ENCODE assay signal across 7 mouse cellular contexts in the genomic region with DNA sequence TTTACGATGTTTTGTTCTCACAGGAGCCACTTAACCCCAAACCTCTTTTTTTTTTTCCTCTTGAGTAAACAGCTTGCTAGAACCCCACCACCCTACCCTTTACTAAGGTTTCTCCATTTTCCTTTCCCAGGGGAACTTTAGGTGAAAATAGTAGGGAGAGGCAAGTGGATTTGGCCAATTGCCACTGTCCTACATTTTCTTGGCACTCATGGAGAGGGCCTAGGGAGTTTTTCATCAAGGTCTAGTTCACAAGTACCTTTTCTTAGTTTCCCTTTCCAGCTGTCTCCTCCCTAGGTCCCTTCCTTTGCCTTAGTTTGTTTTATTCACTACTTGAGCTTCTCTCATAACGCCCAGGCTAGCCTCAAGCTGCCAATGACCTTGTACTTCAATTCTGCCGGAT. TPM values are rescaled to one million over a fixed set of nuclear protein-coding genes. Genes with fewer than 3 reads are reported as not detected.
DNase-seq lines count a peak whose midpoint lies in the region; ATAC-seq and TF ChIP-seq lines count a peak whose summit lies in the region.

No protein-coding gene starts in this region.

- H3K4me1 ChIP-seq in lung, embryonic 16.5 days (replicated peaks; ENCODE audit: control insufficient read depth, insufficient read depth, low read length), result peaks cover 24% of the 10 kb centered on the region
- peaks cover 34% of the 10 kb centered on the region for H3K4me1 ChIP-seq in forebrain, embryonic 12.5 days
- peaks cover 15% of the 10 kb centered on the region for H3K4me1 ChIP-seq in limb, embryonic 14.5 days (ENCODE audit: control insufficient read depth, insufficient read depth, low read length)
- H3K4me1 ChIP-seq in stomach, embryonic 14.5 days (ENCODE audit: control insufficient read depth, insufficient read depth, low read length), result peaks cover 14% of the 10 kb centered on the region

- H3K4me2 ChIP-seq in lung, embryonic 16.5 days (ENCODE audit: low read depth, low read length), result peak overlapping the region; percentile 73
- H3K4me2 ChIP-seq in forebrain, embryonic 12.5 days, result peak overlapping the region; percentile 87
- peak overlapping the region; percentile 75 for H3K4me2 ChIP-seq in limb, embryonic 14.5 days (replicated peaks; ENCODE audit: low read depth, low read length, severe bottlenecking)
- H3K4me2 ChIP-seq in stomach, embryonic 14.5 days (replicated peaks; ENCODE audit: low read depth, low read length), result peak overlapping the region; percentile 73

- H3K27me3 ChIP-seq in lung, embryonic 16.5 days (ENCODE audit: control insufficient read depth, insufficient read depth, low read depth, low read length), result no peaks in the 10 kb centered on the region
- no peaks in the 10 kb centered on the region for H3K27me3 ChIP-seq in forebrain, embryonic 12.5 days
- no peaks in the 10 kb centered on the region for H3K27me3 ChIP-seq in limb, embryonic 14.5 days (ENCODE audit: control insufficient read depth, insufficient read depth, low read length)
- no peaks in the 10 kb centered on the region for H3K27me3 ChIP-seq in stomach, embryonic 14.5 days (ENCODE audit: control insufficient read depth, insufficient read depth, low read length)

- no peak for TF ChIP-seq POLR2A in limb, embryonic 14.5 days (IDR thresholded peaks at IDR 0.05; ENCODE audit: borderline replicate concordance, extremely low read depth, insufficient read depth, insufficient read length)

- peak overlapping the region; percentile 77 for H3K4me3 ChIP-seq in lung, embryonic 16.5 days (ENCODE audit: low read length)
- H3K4me3 ChIP-seq in forebrain, embryonic 12.5 days (replicated peaks), result peak overlapping the region; percentile 97
- peak overlapping the region; percentile 86 for H3K4me3 ChIP-seq in limb, embryonic 14.5 days (replicated peaks; ENCODE audit: low read length)
- peak overlapping the region; percentile 86 for H3K4me3 ChIP-seq in stomach, embryonic 14.5 days (ENCODE audit: low read depth, low read length)

- no peak; the same call in 1 of the 2 replicates for ATAC-seq in lung, embryonic 16.5 days (ENCODE audit: low read depth)
- no peak for ATAC-seq in forebrain, embryonic 12.5 days (ENCODE audit: low FRiP score)
- no peak for ATAC-seq in limb, embryonic 14.5 days (ENCODE audit: low FRiP score, low read depth)
- no peak for ATAC-seq in stomach, embryonic 14.5 days (ENCODE audit: insufficient number of reproducible peaks, insufficient read depth, low FRiP score, low read depth)
- no peak for ATAC-seq in erythroid progenitor cell, adult 5-6 weeks (replicated peaks; ENCODE audit: low FRiP score, poor library complexity, severe bottlenecking)

- no peaks in the 10 kb centered on the region for H3K9me3 ChIP-seq in lung, embryonic 16.5 days (ENCODE audit: control insufficient read depth, low read length)
- H3K9me3 ChIP-seq in forebrain, embryonic 12.5 days, result peaks cover 11% of the 10 kb centered on the region; the same call in 1 of the 2 replicates
- H3K9me3 ChIP-seq in limb, embryonic 14.5 days (ENCODE audit: control insufficient read depth, low read length), result no peaks in the 10 kb centered on the region
- H3K9me3 ChIP-seq in stomach, embryonic 14.5 days (ENCODE audit: control insufficient read depth, low read depth, low read length), result no peaks in the 10 kb centered on the region

- H3K36me3 ChIP-seq in lung, embryonic 16.5 days (ENCODE audit: control insufficient read depth, insufficient read depth, low read length), result no peaks in the 10 kb centered on the region
- H3K36me3 ChIP-seq in forebrain, embryonic 12.5 days (replicated peaks), result no peaks in the 10 kb centered on the region
- no peaks in the 10 kb centered on the region for H3K36me3 ChIP-seq in limb, embryonic 14.5 days (ENCODE audit: control insufficient read depth, insufficient read depth, low read length)
- H3K36me3 ChIP-seq in stomach, embryonic 14.5 days (ENCODE audit: control insufficient read depth, insufficient read depth, low read length), result no peaks in the 10 kb centered on the region

- H3K9ac ChIP-seq in lung, embryonic 16.5 days (ENCODE audit: low read length), result peak overlapping the region; percentile 66
- H3K9ac ChIP-seq in forebrain, embryonic 12.5 days, result peak overlapping the region; percentile 93
- H3K9ac ChIP-seq in limb, embryonic 14.5 days (ENCODE audit: low read depth, low read length, severe bottlenecking), result peak overlapping the region; percentile 85; the same call in 1 of the 2 replicates
- H3K9ac ChIP-seq in stomach, embryonic 14.5 days (replicated peaks; ENCODE audit: low read depth, low read length), result no peak overlapping the region

- H3K27ac ChIP-seq in lung, embryonic 16.5 days (ENCODE audit: low read length), result peak overlapping the region; percentile 89
- peak overlapping the region; percentile 63 for H3K27ac ChIP-seq in forebrain, embryonic 12.5 days
- H3K27ac ChIP-seq in limb, embryonic 14.5 days (replicated peaks; ENCODE audit: low read depth, low read length), result no peak overlapping the region
- H3K27ac ChIP-seq in stomach, embryonic 14.5 days (ENCODE audit: low read length), result no peak overlapping the region

- WGBS in lung, embryonic 16.5 days, result 25% methylated on average over 3 of the region's 3 CpGs
- WGBS in forebrain, embryonic 12.5 days, result 35% methylated on average over 3 of the region's 3 CpGs
- 36% methylated on average over 3 of the region's 3 CpGs for WGBS in limb, embryonic 14.5 days
- WGBS in stomach, embryonic 14.5 days, result 37% methylated on average over 3 of the region's 3 CpGs

- no peak for DNase-seq in lung, postnatal 14 days
- DNase-seq in limb, embryonic 14.5 days (ENCODE audit: low spot score), result no peak
- no peak for DNase-seq in Muller cell, postnatal 12 days (ENCODE audit: inconsistent ontology term)

RNA-seq across cellular contexts. Expression of gene Ssx2ip, which starts 0.7 kb away (rescaled TPM):
- 31.9 and 33.6 TPM in 2 replicates for polyA plus RNA-seq in lung, embryonic 16.5 days (2015; fragmentation: Nextera tagmentation; extraction: Ambion mirVana)
- polyA plus RNA-seq in forebrain, embryonic 12.5 days (2016; fragmentation: Nextera tagmentation; extraction: Ambion mirVana), result 33.7 and 34.6 TPM in 2 replicates
- 9.1 and 12.2 TPM in 2 replicates for polyA plus RNA-seq in limb, embryonic 14.5 days (2012; rRNA removed)
- 28.6 and 32.6 TPM in 2 replicates for polyA plus RNA-seq in limb, embryonic 14.5 days (2014; fragmentation: Nextera tagmentation; extraction: Ambion mirVana)
- 24.0 and 28.2 TPM in 2 replicates for polyA plus RNA-seq in stomach, embryonic 14.5 days (2014; fragmentation: Nextera tagmentation; extraction: Ambion mirVana)
- 52.4 and 68.1 TPM in 2 replicates for total RNA-seq in erythroid progenitor cell, adult 5-6 weeks (2015; ENCODE audit: low replicate concordance)
- 100 and 129 TPM in 2 replicates for total RNA-seq in erythroid progenitor cell, adult 5-6 weeks (2017; ENCODE audit: low replicate concordance)

RNA-seq across cellular contexts. Expression of gene Ctbs, which starts 45.8 kb away (rescaled TPM):
- polyA plus RNA-seq in lung, embryonic 16.5 days (2015; fragmentation: Nextera tagmentation; extraction: Ambion mirVana), result 11.3 and 11.7 TPM in 2 replicates
- polyA plus RNA-seq in forebrain, embryonic 12.5 days (2016; fragmentation: Nextera tagmentation; extraction: Ambion mirVana), result 4.6 and 5.5 TPM in 2 replicates
- polyA plus RNA-seq in limb, embryonic 14.5 days (2012; rRNA removed), result 5.2 and 5.4 TPM in 2 replicates
- polyA plus RNA-seq in limb, embryonic 14.5 days (2014; fragmentation: Nextera tagmentation; extraction: Ambion mirVana), result 8.8 and 9.3 TPM in 2 replicates
- polyA plus RNA-seq in stomach, embryonic 14.5 days (2014; fragmentation: Nextera tagmentation; extraction: Ambion mirVana), result 12.4 and 14.6 TPM in 2 replicates
- total RNA-seq in erythroid progenitor cell, adult 5-6 weeks (2015; ENCODE audit: low replicate concordance), result 4.3 and 5.4 TPM in 2 replicates
- total RNA-seq in erythroid progenitor cell, adult 5-6 weeks (2017; ENCODE audit: low replicate concordance), result 0.53 and 0.64 TPM in 2 replicates

Comparison
In these comparisons a context has a peak if more than half of its experiments do, and no peak if none do; other contexts are left out.
1. H3K27ac ChIP-seq: peak in lung, embryonic 16.5 days (single experiment) and forebrain, embryonic 12.5 days (single experiment); none in limb, embryonic 14.5 days (single experiment) and stomach, embryonic 14.5 days (single experiment).
2. Peak in every context shown above with its lines, with median percentiles within 50 percentile points of each other: H3K4me2 ChIP-seq and H3K4me3 ChIP-seq.